Mouse (Mus musculus) testis, adult 2 months (tissue): Measurements from ENCODE around the gene Adipor2.

Experiments used
- CTCF ChIP-seq: fragments of 200-500 bp; IDR thresholded peaks from 2 replicates; pipeline ENCODE4 v1.5.1; 2012; ENCODE audit warnings: low read depth, mild to moderate bottlenecking, inconsistent platforms, low read length, moderate library complexity; ENCODE audit not compliant: control insufficient read depth, insufficient read depth, insufficient replicate concordance
- POLR2A ChIP-seq: fragments of 200-500 bp; IDR thresholded peaks from 2 replicates; pipeline ENCODE4 v1.6.1; 2012; ENCODE audit warnings: low read depth, mild to moderate bottlenecking, inconsistent platforms, low read length, moderate library complexity; ENCODE audit not compliant: control insufficient read depth

GRCm38 (mm10) chr6:119341409-119341808 lies 76.1 kb downstream of the Adipor2 start:
- TF ChIP-seq POLR2A (no peak), CTCF (no peak)
